Mouse (Mus musculus) forebrain, embryonic 16.5 days (tissue): Measurements from ENCODE around the gene Itgb6. TPM values are rescaled to one million over a fixed set of nuclear protein-coding genes. Genes with fewer than 3 reads are reported as not detected.

Experiments
- ATAC-seq: fragments of 200-750 bp; cut with Nextera tagmentation; 2 replicates; pipeline ENCODE4 v1.8.0; 2017; ENCODE audit warnings: mild to moderate bottlenecking, moderate library complexity
- H3K27ac ChIP-seq: fragments of 300-500 bp; sonication (generic); 2 replicates; pipeline ENCODE4 v1.5.1; 2014; ENCODE audit warnings: low read length, control low read depth
- H3K27me3 ChIP-seq: fragments of 300-500 bp; sonication (generic); replicated peaks from 2 replicates; pipeline ENCODE4 v1.6.1; 2014; ENCODE audit warnings: low read length; ENCODE audit not compliant: control insufficient read depth, insufficient read depth
- H3K36me3 ChIP-seq: fragments of 300-500 bp; sonication (generic); 2 replicates; pipeline ENCODE4 v1.6.1; 2014; ENCODE audit not compliant: control insufficient read depth, insufficient read depth
- H3K4me1 ChIP-seq: fragments of 300-500 bp; sonication (generic); replicated peaks from 2 replicates; pipeline ENCODE4 v1.6.1; 2014; ENCODE audit warnings: low read length; ENCODE audit not compliant: control insufficient read depth, insufficient read depth
- H3K4me2 ChIP-seq: fragments of 300-500 bp; sonication (generic); 2 replicates; pipeline ENCODE4 v1.6.1; 2014; ENCODE audit warnings: mild to moderate bottlenecking, low read length, control low read depth
- H3K4me3 ChIP-seq: fragments of 300-500 bp; sonication (generic); replicated peaks from 2 replicates; pipeline ENCODE4 v1.5.1; 2014; ENCODE audit warnings: mild to moderate bottlenecking, low read length, control low read depth
- H3K9ac ChIP-seq: fragments of 300-500 bp; sonication (generic); replicated peaks from 2 replicates; pipeline ENCODE4 v1.6.1; 2014; ENCODE audit warnings: low read depth, low read length, control low read depth
- H3K9me3 ChIP-seq: fragments of 300-500 bp; sonication (generic); 2 replicates; pipeline ENCODE4 v1.6.1; 2016; ENCODE audit warnings: low read length; ENCODE audit not compliant: control insufficient read depth
- WGBS: fragments of 180-500 bp; shearing (Covaris S2); extraction: QIAGEN DNeasy Blood & Tissue Kit; methylation state at CpG from one replicate; pipeline ENCODE4 v1.1.7; 2014; 5-methylcytosine and 5-hydroxymethylcytosine counted together
- polyA plus RNA-seq: library from polyadenylated mRNA; unstranded; fragments of >200 nt; fragmentation: Nextera tagmentation; extraction: Ambion mirVana; gene quantifications from 2 replicates; pipeline ENCODE4 v1.2.1, GENCODE M21; 2015

The Itgb6 gene
- polyA plus RNA-seq, 1 experiment from 2014 or later, result not detected

DNA sequence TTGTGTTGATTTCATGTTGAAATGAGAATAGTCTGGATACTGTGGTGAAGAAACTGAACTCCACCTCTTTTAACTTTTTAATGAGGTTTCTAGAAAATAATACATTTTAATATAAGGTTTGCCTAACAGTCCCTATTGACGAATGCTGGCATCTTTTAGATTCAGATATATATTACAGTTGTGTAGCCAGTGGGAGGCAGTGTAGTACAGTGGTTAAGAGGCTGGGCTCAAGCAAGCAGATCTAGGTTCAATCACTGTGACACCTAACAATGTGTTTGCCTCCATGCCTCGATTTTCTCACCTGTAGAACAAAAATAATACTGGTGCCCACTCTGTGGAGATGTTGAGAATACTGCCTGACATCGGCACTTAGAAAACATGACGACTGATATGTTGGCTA is 114.5 kb downstream of the Itgb6 start:
- H3K9me3 ChIP-seq, result no peaks in the 10 kb centered on the region
- H3K27ac ChIP-seq, result no peak overlapping the region
- H3K4me3 ChIP-seq, result no peak overlapping the region
- H3K4me2 ChIP-seq, result no peak overlapping the region
- ATAC-seq, result no peak
- no peaks in the 10 kb centered on the region for H3K36me3 ChIP-seq
- WGBS, result 77% methylated on average over 4 of the region's 4 CpGs
- no peaks in the 10 kb centered on the region for H3K27me3 ChIP-seq
- no peak overlapping the region for H3K9ac ChIP-seq
- peaks cover 3% of the 10 kb centered on the region; the same call in 1 of the 2 replicates for H3K4me1 ChIP-seq

DNA sequence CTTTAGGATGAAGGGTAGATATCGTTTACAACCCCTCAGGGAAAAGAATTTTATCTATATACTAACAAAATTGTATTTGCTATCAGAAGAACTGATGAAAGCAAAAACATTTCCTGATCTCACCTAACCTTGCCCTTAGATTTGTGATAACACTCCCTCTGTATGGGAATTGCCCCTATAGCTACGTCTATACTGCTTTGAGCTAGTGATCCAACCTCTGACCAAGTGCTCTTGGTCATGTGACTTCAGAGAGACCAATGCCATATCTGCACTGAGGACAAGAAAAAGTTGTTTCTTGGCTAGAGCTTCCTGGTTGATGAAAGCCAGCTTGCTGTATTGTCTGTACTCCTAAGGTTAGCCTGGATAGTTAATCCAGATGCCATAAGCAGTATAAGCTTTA is 121.1 kb downstream of the Itgb6 start:
- Histone ChIP-seq H3K36me3 (no peaks in the 10 kb centered on the region), H3K9ac (no peak overlapping the region), H3K27ac (no peak overlapping the region), H3K27me3 (no peaks in the 10 kb centered on the region), H3K4me2 (no peak overlapping the region), H3K9me3 (no peaks in the 10 kb centered on the region), H3K4me1 (no peaks in the 10 kb centered on the region), H3K4me3 (no peak overlapping the region)
- 92% methylated on average over 2 of the region's 2 CpGs for WGBS
- ATAC-seq, result no peak

DNA sequence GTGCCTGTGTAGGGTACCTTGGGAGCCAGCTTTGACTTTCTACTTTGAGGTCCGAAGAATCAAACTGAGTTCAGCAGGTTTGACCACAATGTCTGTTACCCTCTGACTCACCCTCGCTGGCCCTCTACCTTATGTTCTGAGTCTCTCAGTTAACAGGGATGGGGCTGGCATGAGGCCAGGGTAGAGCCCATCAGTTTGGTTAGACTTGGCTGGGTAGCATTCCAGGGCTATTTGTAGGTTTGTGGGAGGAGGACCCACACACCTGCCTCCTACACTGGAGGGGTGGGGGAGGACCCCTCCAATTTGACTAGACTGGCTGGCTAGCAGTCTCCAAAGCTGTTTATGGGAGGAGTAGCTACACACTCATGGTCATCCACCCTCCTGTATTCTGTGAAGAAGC is 121.6 kb downstream of the Itgb6 start:
- Histone ChIP-seq H3K4me2 (no peak overlapping the region), H3K4me3 (no peak overlapping the region), H3K27me3 (no peaks in the 10 kb centered on the region), H3K36me3 (no peaks in the 10 kb centered on the region), H3K9me3 (no peaks in the 10 kb centered on the region), H3K9ac (no peak overlapping the region), H3K27ac (no peak overlapping the region), H3K4me1 (no peaks in the 10 kb centered on the region)
- no peak for ATAC-seq
- WGBS, result 96% methylated on average over 2 of the region's 2 CpGs

DNA sequence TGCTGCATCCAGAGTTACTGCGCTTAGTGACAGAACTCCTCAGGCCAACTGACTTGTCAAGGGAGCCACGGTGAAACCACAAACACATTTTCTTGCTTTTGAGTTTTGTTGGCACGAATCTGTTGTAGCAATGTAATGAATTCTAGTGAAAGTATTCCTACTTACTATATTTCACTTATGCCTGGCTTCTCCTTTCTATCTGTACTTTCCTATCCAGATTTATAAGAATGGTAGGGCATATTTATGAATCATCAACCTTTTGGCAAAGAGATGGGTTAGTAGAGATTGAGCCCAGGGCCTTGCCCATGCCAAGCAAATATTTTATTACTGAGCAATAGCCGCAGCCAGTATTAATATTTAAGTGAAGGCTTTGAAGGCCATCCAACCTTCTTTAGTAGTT is 139.0 kb downstream of the Itgb6 start:
- H3K9ac ChIP-seq, result no peak overlapping the region
- no peaks in the 10 kb centered on the region for H3K27me3 ChIP-seq
- no peaks in the 10 kb centered on the region for H3K9me3 ChIP-seq
- H3K4me3 ChIP-seq, result no peak overlapping the region
- 88% methylated on average over 4 of the region's 4 CpGs for WGBS
- H3K4me2 ChIP-seq, result no peak overlapping the region
- H3K36me3 ChIP-seq, result no peaks in the 10 kb centered on the region
- H3K4me1 ChIP-seq, result no peaks in the 10 kb centered on the region
- H3K27ac ChIP-seq, result no peak overlapping the region
- ATAC-seq, result no peak

DNA sequence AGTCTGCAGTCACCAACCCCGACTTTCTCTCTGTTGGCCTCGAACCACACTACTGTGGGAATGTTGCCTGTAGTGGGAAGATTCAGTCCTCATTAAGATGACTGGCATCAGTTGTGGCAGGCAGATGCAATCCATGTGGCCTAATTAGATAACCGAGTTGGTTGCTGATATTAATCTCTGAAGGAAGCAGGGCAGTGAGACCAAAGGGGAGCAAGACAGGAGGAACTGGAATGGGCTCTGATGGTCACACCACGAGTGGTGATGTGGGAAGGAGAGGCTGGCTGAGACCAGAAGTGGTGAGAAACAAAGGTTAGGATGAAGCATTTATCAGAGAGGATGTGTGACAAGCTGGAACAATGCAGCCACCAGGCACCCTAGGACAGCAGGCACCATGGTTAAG is 167.9 kb downstream of the Itgb6 start:
- Histone ChIP-seq H3K27ac (no peak overlapping the region), H3K4me2 (no peak overlapping the region), H3K4me1 (peaks cover 13% of the 10 kb centered on the region), H3K9ac (no peak overlapping the region), H3K4me3 (no peak overlapping the region), H3K9me3 (no peaks in the 10 kb centered on the region), H3K27me3 (peaks cover 11% of the 10 kb centered on the region), H3K36me3 (no peaks in the 10 kb centered on the region)
- WGBS, result 59% methylated on average over 4 of the region's 4 CpGs
- no peak for ATAC-seq

DNA sequence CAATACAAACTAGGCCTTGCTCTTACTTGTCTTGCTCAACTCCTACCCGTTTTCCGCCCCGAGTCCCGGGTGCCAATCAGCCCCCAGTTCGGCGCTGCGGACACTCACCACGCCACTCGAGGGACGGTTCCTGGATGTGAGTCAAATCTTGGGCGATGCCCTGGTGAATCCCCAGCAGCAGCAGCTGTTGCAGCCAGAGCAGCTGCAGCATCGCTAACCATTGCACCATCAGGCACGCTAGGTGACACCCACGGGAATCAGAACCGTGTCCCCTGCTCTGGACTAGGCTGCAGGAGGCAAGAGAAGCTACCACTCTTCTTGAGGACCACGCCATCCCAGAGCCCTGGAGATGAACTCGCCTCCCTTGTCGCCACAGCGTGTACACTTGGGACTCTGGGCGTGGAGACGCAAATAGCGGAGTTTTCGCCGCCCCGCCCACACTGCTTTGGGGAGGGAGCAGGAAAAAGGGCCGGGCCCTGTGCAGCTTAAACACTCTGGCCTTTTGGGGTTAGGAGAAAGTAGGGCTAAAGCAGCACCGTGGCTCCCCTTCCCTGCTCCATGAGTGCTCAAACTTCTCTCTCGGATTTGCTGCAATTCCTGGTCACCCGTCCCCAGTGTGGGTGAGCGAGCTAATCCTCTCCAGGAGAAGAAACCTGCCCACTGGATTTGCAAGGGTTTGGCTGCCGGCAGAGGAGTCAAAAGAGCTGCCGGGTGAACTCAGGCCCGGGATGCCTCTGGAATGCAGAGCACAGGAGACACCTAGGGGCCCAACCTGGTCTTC is 169.4 kb downstream of the Itgb6 start, which contains the start of gene Pla2r1:
Pla2r1 (minus strand) TSS at position 407 of the 781 bp plus-strand sequence.
- WGBS, result 3% methylated on average over 33 of the region's 33 CpGs
- H3K9ac ChIP-seq, result peak within 1 kb of the TSS; percentile 25; the same call in 1 of the 2 replicates
- H3K9me3 ChIP-seq, result no peaks in the 10 kb centered on the region
- H3K4me3 ChIP-seq, result peak within 1 kb of the TSS; percentile 34
- peaks cover 13% of the 10 kb centered on the region for H3K4me1 ChIP-seq
- peaks cover 11% of the 10 kb centered on the region for H3K27me3 ChIP-seq
- H3K4me2 ChIP-seq, result peak within 1 kb of the TSS; percentile 62
- H3K36me3 ChIP-seq, result no peaks in the 10 kb centered on the region
- ATAC-seq, result peak; percentile 43
- no peak within 1 kb of the TSS for H3K27ac ChIP-seq

DNA sequence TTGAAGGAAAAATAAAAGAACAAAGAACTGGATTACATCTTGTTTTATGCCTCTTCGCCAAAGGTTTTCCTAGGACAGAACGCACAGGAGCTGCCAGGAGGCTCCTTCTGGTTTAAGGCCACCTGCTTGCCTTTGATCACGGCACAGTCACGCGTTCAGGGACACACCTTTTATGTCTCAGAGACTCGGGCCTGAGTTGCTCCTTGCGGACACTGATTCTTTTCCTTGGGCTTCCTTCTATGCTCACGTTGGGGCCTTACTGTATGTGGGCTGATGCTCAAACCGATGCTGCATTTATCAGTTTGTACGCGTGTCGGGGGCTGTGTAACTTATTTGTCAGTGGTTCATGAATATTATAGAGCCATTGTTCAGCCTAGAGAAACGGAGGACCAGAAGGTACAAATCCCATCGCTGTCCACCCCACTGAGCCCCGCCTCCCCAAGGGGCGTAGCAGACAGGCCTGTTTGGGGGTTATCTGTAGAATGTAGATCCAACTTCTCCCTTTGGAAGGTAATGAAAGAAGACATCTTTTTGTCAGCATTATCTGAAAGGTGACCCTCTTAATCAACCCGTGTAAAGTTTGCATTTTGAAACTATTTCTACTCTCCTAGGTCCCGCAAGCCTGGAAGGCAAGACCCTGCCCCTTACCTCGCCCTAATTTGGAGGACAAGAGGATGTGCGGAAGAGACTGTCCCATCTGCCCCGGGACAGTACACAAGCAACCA is 170.1 kb downstream of the Itgb6 start:
- H3K4me1 ChIP-seq, result peaks cover 13% of the 10 kb centered on the region
- no peaks in the 10 kb centered on the region for H3K36me3 ChIP-seq
- H3K4me3 ChIP-seq, result peak overlapping the region; percentile 34
- 24% methylated on average over 21 of the region's 21 CpGs for WGBS
- H3K9me3 ChIP-seq, result no peaks in the 10 kb centered on the region
- H3K27me3 ChIP-seq, result peaks cover 11% of the 10 kb centered on the region
- no peak overlapping the region for H3K27ac ChIP-seq
- H3K9ac ChIP-seq, result peak overlapping the region; percentile 25; the same call in 1 of the 2 replicates
- ATAC-seq, result no peak
- H3K4me2 ChIP-seq, result peak overlapping the region; percentile 62

DNA sequence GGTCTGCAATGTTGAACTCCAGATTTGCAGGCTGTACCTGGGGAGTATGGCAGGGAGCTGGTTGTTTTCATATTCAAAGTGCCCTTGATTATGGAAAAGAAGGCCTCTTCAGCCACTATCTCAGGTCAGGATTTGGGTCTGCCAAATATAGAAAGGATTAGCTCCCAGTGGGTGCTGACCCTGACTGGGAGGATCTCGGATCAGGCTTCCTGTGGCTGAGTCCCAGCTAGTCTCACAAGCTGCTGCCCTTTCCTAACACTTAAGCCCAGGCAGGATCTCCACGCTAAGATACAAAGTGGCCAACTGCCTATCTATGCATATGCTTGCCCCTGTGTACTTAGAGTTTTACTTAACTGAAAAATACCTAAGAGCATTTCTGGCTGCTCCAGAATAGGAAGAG is 170.8 kb downstream of the Itgb6 start:
- Histone ChIP-seq H3K27ac (no peak overlapping the region), H3K9me3 (no peaks in the 10 kb centered on the region), H3K27me3 (peaks cover 11% of the 10 kb centered on the region), H3K4me3 (no peak overlapping the region), H3K36me3 (no peaks in the 10 kb centered on the region), H3K9ac (no peak overlapping the region), H3K4me1 (peaks cover 13% of the 10 kb centered on the region), H3K4me2 (no peak overlapping the region)
- WGBS, result 29% methylated on average over 2 of the region's 2 CpGs
- ATAC-seq, result no peak

DNA sequence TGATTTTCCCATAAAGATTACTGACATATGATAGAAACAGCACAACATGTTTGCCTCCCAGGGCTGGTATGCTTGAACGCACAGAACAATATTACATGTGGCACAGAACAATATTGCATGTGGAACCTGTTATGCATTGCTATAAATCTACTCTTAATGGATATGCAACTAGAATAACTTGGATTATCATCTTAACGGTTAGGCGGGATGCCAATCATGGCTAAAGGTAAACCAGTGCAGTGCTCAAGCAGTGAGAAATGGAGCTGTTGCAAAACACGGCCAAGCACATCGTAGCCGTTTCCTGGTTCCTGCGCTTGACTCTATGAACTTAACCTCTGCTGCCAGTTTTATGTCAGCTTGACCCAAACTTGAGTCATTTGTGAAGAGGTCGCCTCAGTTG is 171.9 kb downstream of the Itgb6 start:
- Histone ChIP-seq H3K9ac (no peak overlapping the region), H3K9me3 (no peaks in the 10 kb centered on the region), H3K4me1 (peaks cover 13% of the 10 kb centered on the region), H3K27ac (no peak overlapping the region), H3K4me2 (no peak overlapping the region), H3K36me3 (no peaks in the 10 kb centered on the region), H3K4me3 (no peak overlapping the region), H3K27me3 (peaks cover 11% of the 10 kb centered on the region)
- 95% methylated on average over 8 of the region's 8 CpGs for WGBS
- ATAC-seq, result no peak
